Mouse (Mus musculus) embryonic stem cell, embryonic (primary cell): ENCODE measurements around the gene Ssbp2.

Experiments
- CTCF ChIA-PET, 4 experiments: fragments of 300-600 bp in 2 of 4; fragments of 350-600 bp in 2 of 4; sonication (Branson Sonifier 250); formaldehyde crosslinking; loops; one replicate each; lab custom pipeline; 2022; ENCODE audit warnings: inconsistent platforms in 2 of 4; lab: Charles Lee
- POLR2A ChIA-PET, 4 experiments: fragments of 300-600 bp in 2 of 4; fragments of 350-600 bp in 2 of 4; sonication (Branson Sonifier 250); formaldehyde crosslinking; loops; one replicate each; lab custom pipeline; 2022; ENCODE audit warnings: antibody characterized with exemption in 4 of 4, inconsistent platforms in 1 of 4; lab: Charles Lee

Ssbp2 gene

DNA sequence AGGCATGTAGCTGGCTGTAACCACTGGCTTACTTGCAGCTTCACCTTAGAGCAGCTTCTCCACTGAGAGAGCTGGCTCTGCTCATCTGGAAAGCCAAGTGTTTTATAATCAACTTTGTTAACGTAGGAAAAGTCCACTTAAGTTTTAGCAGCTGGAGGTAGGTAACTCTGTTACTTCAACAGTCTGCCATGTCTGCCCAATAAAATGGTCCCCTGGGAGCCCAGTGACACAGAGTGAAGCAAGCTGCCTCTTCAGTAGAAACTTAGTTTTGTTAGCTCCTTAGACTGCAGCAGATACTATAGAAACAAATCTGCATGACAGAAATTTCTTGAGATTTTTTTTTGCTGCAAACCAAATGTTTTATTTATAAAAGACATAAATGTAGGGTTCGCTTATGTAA, 202.7 kb downstream of the Ssbp2 start:
- ChIA-PET CTCF (interaction anchor here in 1 of 4 experiments (0.6 kb wide), 1 partner anchor 26 kb away, joined by 4 read pairs; no protein-coding TSS in a partner anchor), POLR2A (no interaction called here)

DNA sequence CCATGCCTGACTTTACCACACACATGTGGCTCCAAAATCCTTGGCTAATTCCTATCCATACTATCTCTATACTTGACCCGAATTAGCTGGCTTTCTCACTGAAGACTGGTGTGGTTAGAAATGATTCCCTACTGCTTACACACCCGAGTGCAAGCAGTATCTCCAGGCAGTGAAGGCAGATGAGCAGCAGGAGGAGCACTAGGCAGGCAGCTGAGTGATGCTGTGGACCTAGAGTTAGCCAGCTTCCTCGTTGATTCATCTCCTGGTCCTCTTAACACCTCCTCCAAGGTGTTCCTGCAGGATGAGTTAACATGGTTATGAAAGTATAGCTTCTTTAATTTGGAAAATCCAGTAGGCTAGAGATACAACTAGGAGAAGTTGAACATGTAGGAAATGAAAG, 213.2 kb downstream of the Ssbp2 start:
- CTCF ChIA-PET = no interaction called here
- POLR2A ChIA-PET = interaction anchor here in 1 of 4 experiments (0.6 kb wide), 1 partner anchor 23 kb away, joined by 3 read pairs; no protein-coding TSS in a partner anchor

DNA sequence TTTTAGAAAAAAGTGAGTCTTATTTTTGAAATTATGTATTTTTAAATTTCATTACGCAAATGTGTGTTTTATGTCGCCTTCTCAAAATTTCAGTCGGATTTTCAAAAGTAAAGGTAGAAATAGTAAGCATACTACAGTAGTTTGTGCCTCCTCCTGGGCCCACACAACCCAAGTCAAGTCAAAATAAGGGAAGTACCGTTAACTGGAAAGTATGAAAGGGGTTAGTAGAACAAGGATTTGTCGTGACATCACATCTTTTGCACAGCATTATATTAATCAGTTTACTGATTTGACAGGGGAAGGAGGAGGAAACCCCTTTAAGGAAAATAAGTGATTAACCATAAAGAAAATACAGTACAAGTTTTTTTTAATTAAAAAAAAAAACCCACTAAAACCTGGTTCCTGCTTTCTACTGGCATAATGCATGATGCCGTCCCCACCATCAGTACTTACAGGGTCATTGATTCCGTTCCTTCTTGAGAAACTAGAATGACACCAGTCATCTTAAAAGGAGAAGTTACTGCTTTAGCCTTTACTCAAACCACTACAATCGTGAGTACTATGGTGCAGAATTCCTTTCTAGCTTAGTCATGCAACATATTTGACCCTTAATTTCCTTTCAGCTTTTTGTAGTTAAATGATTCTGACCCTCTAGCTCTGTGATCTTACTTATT, 220.8 kb downstream of the Ssbp2 start:
- ChIA-PET POLR2A (no interaction called here), CTCF (no interaction called here)

DNA sequence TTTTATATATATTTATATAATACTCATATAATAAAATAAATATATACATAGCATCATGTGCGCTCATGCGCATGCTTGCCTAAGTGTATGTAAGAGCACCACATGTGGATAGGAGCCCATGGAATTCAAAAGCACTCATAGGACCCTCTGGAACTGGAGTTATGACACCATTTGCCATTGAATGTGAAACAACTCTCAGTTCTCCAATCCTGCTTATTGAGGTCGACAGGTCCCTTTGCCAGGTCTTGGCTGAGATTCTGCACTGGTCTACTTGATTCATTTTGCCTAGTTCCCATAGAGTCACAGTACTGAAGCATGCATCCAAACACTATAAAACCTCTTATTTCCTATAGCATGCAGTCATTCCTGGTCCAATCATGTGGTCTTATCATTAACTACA, 221.4 kb downstream of the Ssbp2 start:
- ChIA-PET POLR2A (no interaction called here), CTCF (no interaction called here)

DNA sequence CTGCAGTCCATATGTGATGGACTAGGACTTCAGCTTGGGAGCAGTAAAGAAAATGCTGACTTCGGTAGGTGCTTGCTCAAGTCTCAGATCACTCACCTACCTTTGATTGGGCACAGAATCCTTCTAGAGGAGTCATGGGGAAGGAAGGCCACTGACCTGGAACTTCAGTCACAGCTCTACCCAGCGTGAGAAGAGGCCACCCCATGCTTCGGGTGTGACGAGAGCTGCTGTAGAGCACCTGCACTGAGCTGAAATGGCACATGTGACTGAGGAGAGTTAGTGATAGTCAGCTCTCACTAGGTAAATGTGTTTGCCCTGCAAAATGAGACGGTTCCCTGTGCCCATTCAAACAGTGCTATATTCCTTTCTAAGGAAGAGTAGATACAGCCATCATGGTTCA, 230.0 kb downstream of the Ssbp2 start:
- CTCF ChIA-PET = no interaction called here
- POLR2A ChIA-PET = interaction anchor here in 1 of 4 experiments (1.3 kb wide), 1 partner anchor 765 kb away, joined by 3 read pairs; no protein-coding TSS in a partner anchor

DNA sequence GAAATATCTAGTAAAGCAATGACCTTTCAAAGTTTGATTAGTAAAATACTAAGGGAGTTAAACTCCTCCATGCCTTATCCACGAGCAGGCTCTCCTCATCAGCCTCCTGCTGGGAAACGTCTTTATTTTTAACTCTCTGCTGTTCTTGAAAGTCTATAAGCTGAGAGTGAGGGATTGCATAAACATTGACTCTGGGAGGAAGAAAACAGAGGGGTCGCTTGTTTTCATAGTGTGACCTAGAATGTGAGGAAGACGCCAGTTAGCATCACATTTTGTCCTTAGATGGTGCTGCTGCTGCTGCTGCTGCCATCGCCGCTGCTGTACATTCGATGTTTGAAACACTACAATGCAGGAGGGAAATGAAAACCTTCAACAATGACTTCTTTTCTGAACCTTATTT, 233.5 kb downstream of the Ssbp2 start:
- CTCF ChIA-PET = no interaction called here
- POLR2A ChIA-PET = no interaction called here

DNA sequence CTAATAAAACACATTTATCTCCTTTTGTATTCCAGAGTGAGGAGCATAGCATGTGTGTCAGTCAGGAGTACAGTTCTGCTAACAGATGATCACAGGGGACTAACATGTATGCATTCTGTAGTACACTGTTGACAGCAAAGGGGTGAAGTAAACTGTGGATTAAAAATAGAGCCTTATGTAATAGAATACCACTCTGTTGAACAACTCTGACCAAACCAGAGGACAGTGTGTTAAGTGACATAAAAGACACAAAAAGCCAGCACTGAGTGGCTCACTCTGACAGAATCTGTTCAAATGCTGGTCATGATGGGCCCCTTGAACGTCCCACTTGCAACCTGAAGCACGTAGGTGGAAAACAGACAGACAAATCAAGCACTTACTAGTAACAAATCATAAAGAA, 235.3 kb downstream of the Ssbp2 start:
- ChIA-PET CTCF (no interaction called here), POLR2A (no interaction called here)

DNA sequence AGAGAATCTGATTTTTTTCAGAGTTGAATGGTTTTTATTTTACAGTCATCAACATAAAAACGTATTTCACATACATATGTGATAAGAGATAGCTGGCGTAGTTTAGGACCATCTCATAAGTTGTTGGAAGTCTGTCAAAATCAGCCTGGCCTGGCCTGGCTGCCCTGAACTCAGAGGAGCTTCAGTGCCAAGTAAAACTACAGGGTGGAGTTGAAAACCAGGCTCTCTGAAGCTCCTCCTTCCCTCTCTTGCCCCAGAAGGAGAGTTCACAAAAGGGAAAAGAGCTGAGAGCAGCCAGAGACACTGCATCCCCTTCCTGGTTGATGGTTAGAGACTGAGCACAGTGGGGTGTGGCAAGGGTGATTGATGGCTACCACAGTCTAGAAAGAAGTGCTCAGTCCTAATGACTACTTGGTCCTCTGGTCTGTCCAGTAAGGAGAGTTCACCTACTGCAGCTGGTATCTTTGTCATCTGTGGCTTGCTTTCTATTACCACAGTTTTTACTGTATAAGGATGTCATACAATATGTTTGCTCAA, 236.1 kb downstream of the Ssbp2 start:
- ChIA-PET CTCF (interaction anchor here in 3 of 4 experiments (0.6 to 1.6 kb wide), 4 partner anchors 31 to 1072 kb away, joined by 3 to 11 read pairs (median 5); no protein-coding TSS in a partner anchor), POLR2A (interaction anchor here in 1 of 4 experiments (0.6 to 1.2 kb wide), 3 partner anchors 14 to 886 kb away, joined by 3 to 14 read pairs (median 4); no protein-coding TSS in a partner anchor)

DNA sequence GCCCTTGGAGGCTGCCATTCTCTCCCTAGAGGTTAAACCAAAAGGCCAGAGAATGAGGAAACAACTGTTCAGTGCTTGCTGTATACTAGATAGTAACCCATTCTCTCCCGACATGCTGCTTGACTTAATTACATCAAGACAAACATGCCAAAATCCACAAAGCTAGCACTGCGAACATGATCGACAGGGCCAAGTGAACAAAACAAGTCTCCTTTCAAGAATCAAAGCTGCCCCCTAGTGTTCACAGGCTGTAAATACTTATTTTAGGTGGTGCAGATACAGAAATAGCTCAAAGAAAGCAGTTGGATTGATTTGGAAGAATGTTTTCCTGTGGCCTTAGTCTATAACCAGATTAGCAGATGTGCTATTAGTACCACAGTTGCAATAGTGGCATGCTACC, 236.9 kb downstream of the Ssbp2 start:
- POLR2A ChIA-PET = interaction anchor here in 2 of 4 experiments (0.9 to 1.5 kb wide), 4 partner anchors 185 to 772 kb away, joined by 3 to 12 read pairs (median 4); no protein-coding TSS in a partner anchor
- CTCF ChIA-PET = interaction anchor here (0.5 to 1.7 kb wide), 21 partner anchors 9 to 764 kb away, joined by 3 to 11 read pairs (median 3); no protein-coding TSS in a partner anchor

DNA sequence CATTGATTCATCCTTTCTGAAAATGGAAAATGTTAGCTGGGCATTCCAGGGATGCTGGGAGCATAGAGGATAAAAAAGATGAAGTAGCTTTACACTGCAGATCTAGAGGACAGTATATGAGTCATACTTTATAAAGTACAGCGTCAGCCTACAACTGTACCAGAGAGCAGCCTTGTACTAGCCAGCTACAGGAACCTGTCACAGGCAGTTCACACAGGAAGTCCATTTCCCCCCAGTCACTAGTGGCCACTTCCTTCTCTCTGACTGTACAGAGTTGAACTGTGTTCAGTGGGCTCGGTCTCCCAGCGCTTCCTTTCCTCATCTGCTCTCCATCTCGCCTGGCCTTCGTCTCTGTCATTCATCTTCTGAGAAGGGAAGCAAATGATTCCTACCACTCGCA, 242.3 kb downstream of the Ssbp2 start:
- POLR2A ChIA-PET = no interaction called here

DNA sequence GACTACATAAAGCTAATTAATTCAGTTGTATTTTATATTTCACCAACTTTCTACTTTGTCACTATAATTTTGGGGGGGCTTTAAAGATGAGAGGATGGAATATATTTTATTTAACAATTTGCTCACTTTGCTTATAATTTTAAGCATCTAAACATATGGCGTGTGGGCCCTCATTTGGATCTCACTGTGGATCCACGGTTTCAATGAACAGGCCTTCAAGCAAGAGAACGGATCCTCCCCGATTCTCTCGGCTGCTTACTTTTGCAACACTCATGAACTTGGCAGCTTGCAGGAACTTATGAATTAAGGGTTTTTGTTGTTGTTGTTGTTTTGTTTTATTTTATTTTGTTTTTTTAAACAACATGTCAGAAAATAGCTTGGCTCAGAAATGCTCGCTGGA, 259.4 kb downstream of the Ssbp2 start:
- ChIA-PET POLR2A (no interaction called here), CTCF (interaction anchor here in 1 of 4 experiments (0.5 to 1.8 kb wide), 2 partner anchors 22 to 953 kb away, joined by 3 read pairs; no protein-coding TSS in a partner anchor)

More for the DNA sequence above, 242.3 kb downstream of the Ssbp2 start:
- CTCF ChIA-PET = no interaction called here

DNA sequence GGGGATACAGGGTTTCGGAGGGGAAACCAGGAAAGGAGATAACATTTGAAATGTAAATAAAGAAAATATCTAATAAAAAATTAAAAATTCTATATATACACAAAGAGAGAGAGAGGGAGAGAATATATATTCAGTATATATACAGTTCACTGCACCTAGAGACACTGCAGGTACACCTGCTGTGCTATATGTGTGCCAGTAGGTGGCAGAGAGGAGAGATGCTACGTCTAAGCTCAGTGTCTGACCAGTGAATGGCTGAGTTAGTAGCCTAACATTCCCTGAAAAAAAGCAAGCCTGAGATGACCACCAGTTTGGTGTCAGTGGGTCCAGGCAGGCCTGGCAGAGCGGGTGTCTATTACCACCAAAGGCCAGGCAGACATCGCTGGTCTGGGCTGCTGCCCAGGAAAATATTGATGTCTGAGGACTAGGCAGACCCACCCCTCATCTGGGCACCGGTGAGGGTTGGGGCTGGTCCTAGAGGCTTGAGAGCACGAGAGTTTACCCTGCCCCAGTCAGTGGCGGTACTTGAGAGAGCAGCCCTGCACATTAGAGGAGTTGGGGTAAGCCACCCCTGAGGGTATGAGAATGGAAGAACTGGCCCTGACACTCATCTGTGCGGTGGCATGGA, 263.1 kb downstream of the Ssbp2 start:
- CTCF ChIA-PET = interaction anchor here (0.5 to 2.8 kb wide), 17 partner anchors 15 to 1056 kb away, joined by 3 to 19 read pairs (median 4); partner anchors contain the start of gene Acot12 (in 1 of the 4)
- POLR2A ChIA-PET = interaction anchor here in 1 of 4 experiments (0.9 kb wide), 1 partner anchor 75 kb away, joined by 3 read pairs; no protein-coding TSS in a partner anchor

DNA sequence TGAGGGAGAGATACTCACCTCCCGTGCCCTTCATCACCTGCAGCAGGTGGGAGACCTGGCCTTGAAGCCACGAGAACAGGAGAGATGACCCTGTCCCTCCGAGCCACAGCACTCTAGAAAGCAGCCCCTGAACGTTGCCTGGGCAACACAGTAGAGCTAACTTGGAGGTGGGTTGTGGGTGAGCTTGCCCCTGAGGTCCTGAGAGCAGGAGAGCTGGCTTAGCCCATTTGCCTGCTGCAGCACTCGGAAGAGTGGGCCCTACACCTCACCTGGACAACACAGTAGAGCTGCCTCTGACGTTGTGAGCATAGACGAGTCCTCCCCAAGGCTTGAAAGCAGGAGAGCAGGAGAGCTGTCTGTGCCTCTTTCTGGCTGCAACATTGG, 263.6 kb downstream of the Ssbp2 start:
- ChIA-PET CTCF (interaction anchor here (0.5 to 2.8 kb wide), 15 partner anchors 14 to 1056 kb away, joined by 3 to 19 read pairs (median 4); partner anchors contain the start of gene Acot12 (in 1 of the 4)), POLR2A (no interaction called here)

DNA sequence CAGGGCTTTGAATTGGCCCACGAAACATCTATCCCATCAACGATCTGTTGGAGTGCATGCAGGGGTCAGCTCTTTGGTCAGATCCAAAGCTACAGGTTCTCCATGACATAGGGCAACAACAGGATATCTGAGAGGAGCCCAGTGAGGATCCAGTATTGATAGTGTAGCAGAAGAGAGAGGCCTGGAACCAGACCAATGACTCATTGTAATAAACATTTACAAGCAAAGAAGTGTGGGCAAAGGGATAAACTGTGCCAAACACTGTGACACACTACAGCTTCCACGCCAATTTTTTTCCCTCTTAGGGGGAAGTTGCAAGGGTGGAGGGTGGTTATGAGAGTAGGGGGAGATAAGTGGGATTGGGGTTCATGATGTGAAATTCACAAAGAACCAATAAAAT, 264.1 kb downstream of the Ssbp2 start:
- POLR2A ChIA-PET = no interaction called here
- CTCF ChIA-PET = interaction anchor here (0.5 to 2.8 kb wide), 5 partner anchors 26 to 1055 kb away, joined by 4 to 19 read pairs (median 5); no protein-coding TSS in a partner anchor

DNA sequence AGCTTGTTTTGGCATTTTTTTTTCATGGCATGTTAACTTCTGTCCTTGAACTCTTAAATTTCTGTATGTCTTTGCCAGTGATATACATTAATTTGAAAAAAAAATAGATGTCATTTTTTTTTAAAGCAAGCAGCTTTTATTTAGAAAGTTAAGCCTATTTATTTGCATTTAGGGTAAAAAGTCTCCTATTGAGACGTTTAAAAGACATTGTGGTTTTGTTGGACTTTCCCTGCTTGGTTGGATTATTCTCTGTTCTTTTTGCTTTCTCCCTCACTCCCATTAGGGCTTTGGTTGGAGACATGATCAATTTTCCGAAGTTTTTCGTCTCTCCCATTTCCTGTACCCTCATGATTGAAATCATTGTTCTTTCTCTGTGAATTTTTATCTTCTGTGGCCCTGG, 265.0 kb downstream of the Ssbp2 start:
- POLR2A ChIA-PET = no interaction called here
- CTCF ChIA-PET = no interaction called here

DNA sequence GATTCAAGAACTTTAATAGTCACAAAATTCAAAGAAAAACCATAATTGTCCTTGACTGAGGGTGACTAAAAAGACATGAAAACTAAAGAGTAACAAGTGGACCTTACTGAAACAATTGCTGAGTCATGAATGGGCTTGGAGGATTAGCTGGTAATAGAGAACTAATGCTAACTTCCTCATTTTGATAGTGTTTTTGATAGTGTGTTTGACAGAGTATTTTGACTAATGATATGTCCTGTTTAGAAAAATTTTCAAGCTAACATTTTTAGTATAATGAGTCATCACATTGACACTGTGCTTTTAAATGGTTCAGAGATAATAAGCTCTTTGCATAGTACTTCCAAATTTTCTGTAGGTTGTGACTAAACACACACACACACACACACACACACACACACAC, 267.8 kb downstream of the Ssbp2 start:
- ChIA-PET CTCF (no interaction called here), POLR2A (no interaction called here)

DNA sequence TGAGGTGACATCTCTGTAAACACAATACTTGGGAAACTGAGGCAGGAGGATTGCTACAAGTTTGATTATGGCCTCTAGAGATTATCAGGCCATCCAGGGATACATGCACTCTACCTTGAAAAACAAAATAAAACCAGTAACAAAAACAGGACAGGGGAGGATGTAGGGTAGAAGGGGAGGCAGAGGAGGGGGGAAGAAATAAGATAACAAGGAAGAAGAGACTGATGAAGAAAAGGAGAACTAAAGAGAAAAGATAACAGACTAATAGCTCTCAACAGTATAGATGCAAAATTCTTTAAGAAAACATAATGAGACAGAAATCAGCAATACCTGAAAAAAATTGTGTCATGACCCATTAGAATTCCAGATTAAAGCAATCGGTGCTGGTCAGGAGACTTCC, 277.1 kb downstream of the Ssbp2 start:
- ChIA-PET POLR2A (no interaction called here), CTCF (interaction anchor here in 1 of 4 experiments (0.7 to 1.4 kb wide), 2 partner anchors 14 to 39 kb away, joined by 3 to 4 read pairs; no protein-coding TSS in a partner anchor)

DNA sequence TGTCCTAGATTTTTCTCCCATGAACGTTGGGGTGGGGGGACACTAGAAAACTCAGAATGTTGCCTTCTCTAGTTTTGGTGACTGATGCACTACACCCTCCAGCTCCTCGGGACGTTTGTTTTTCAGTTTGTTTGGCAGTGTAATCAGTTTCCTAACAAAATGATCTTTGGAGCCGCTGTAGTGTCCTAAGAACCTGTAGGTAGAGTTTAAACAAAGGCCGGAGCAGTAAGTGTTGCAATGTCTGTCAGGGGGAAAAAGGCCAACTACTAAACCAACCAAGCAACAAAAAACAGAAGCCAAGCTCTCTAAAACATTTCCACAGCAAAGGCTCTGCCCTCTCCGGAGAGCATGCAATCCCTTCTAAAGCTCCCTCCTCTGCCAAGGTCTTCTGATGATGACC, 280.8 kb downstream of the Ssbp2 start:
- ChIA-PET POLR2A (no interaction called here), CTCF (interaction anchor here in 3 of 4 experiments (0.7 to 2.0 kb wide), 3 partner anchors 18 to 118 kb away, joined by 3 to 7 read pairs (median 3); no protein-coding TSS in a partner anchor)
